Mouse (Mus musculus): ENCODE data around the gene Lrrc32.

Gene Lrrc32

DNA sequence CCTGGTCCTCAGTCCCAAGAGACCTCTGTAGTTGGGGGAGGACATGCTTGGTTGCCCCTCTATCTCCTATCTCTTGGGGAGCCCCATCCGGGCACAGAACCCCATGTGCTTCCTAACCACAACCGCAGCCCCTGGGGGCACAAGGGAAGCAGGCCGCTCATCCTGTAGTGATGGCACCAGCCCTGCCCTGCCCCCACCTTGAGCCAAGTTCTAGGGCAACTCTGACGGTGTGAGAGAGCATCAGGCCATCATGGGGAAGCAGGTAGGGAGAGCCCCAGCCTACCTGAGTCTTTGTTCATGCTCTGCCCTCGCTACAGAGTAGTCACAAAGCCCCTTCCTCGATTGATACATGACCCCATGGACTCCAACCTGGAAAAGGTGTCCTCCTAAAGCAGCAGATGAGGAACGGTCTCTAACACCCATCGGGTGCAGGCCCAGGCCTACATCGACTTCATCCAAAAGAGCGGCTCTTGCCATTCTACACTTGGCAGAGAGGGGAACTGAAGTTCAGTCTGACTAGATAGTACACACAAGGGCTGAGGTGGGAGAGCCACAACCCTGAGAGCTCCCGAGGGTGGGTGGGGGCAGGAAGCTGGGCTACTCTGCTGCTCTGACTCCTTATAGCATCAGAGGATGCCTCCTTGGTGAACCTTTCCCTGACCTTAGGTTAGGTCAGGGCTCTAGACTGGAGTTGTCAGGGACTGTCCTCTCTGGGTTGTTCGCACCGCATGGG is 519 bp upstream of the Lrrc32 start:
- no peak for DNase-seq

DNA sequence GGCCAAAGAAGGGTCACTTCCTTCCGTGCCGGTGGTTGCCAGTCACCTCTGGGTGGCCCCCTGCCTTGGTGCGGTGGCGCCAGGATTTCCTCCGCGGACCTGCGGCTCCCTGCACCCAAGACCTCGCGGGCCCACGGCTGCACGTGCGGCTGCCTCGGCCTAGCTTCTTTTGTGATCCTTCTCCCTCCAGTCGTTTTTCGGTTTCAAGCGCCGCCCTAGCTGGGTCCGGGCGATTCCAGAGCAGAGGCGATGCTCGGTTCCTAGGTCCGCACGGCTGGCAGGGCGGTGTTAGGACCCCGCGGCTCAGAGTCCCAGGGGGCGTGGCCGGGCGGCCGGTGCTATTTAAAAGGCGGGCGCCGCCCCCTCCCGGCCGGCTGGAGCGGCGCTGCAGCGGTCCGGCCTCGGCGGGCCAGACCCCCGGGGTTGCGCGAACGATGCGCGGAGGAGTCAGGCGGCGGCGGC is 571 bp downstream of the Lrrc32 start:
- DNase-seq, result peak; percentile 53

DNA sequence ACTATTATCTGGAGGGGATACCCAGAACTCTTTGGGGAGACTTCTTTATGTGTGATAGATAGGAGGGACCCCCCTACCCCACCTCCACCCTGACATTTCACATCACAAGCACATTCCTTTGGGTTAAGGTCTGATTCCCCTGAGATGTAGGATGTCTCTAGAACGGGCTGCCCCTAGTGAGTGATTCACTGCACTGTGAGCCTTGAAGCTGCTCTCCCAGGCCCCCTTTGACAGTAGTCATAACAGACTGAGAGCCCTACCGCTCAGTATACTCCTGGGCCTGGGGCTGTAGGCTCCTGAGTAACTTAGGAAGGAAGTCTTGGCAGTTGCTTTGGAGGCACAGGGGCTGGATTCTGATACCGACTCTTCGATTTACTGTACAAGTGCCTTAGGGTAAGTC is 1.2 kb downstream of the Lrrc32 start:
- no peak for DNase-seq

DNA sequence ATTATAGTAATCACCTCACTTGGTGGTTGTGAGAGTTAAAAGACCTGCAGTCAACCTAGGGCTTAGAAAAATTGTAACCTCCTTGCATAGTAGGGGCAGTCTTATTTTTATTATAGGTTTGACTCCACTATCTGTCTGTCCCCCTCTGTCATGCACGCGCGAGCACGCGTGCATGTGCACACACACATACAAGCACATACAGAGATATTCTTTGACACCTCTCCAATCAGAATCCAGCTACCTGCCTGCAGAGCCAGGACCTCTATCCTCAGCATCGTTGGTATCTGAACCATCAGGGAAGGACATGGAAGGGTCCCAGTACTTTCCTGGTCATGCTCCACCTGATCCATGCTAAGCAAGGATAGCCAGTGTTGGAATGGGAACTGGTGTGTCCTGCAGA is 1.8 kb downstream of the Lrrc32 start:
- no peak for DNase-seq

DNA sequence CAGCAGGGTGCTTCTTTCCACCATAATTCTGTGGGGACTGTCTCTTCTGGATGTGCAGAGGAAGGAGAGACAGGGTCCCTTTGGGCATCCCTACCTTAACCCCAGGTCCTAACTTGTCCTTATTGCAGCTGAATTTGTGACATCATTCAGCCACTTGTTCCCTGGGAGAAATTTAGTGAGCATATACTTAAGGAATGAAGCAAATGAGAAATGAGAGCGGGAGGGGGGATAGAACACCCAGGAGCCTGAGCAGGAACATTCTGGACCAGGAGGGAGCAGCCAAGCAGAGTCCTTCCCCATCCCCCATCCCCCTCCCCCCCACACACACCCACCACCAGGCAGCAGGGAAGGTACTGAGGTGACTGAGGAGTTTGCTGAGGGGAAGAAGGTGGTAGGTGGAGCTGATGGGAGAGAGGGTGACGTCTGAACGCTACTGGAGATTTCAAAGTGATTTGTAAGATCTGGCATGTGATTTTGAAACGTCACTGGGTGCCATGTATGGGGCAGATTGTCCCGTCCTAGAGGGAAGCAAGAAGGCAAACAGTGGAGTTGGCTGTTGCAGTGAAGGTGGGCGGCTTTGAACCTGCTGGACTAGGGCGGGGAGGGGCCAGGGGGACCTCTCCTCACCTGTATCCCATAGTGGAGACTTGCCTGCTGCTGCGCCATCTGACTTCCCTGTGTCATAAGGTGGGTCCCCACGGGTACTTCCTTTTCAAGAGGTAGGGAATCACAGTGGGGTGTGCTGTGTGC is 2.5 kb downstream of the Lrrc32 start:
- no peak for DNase-seq

DNA sequence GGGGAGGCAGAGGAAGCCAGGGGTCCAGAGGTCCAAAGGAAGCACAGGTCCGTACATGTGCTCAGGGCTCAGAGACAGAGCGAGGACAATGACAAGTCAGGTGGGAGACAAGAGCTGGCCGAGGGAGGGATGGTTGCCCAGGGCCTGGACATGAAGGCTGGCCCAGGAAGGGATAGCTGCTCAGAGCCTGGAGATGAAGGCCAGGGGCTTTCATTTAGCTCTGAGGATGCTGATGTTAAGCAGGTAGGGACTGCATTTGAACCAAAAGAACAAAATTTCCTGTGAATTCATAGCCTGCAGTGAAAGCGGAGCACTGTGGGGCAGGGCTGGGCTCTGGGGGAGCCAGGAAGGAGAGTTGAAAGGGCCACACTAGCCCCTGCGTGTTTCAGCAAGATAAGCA is 3.2 kb downstream of the Lrrc32 start:
- DNase-seq, result no peak

DNA sequence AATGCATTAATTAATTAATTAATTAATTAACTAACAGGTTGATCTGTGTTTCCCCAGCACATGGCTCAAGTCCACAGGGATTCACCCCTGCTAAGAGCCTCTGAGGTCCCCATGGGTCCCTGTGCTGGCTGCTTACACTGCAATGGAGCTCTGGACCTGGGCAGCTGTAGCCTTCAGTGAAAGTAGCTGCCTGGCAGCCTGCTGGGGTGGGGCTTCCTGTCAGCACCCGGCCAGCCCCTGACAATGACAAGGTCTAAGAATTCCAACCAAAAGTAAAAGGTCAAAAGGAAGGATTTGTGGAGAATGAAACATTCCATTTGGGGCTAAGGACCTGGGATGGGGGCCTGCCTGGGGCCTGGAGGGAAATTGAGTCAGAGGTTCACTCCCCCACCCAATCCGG is 4.2 kb downstream of the Lrrc32 start:
- peak; percentile 2 for DNase-seq

DNA sequence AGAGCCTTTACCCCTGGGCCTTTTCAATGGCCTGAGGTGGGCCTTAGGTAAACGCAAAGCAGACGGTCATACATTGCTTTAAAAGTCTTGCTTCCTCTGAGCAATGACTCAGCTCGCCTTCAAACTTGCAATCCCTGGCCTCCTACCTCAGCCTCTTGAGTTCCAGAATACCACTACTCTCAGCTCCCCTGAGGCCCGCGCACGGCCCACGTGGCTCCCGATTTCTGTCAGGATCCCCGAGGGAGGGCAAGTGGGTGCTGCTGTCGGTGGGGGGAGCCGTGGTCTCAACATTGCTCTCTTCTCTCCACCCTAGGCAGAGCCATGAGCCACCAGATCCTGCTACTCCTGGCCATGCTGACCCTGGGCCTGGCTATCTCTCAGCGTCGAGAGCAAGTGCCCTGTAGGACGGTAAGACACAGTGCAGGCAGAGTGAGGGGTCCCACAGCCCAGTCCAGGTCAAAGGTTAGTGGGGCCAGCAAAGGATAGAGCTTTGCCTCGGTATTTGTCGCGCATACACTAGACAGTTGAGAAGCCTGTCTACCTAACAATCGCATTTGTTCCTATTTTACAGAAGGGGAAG is 4.9 kb downstream of the Lrrc32 start:
- DNase-seq, result no peak

DNA sequence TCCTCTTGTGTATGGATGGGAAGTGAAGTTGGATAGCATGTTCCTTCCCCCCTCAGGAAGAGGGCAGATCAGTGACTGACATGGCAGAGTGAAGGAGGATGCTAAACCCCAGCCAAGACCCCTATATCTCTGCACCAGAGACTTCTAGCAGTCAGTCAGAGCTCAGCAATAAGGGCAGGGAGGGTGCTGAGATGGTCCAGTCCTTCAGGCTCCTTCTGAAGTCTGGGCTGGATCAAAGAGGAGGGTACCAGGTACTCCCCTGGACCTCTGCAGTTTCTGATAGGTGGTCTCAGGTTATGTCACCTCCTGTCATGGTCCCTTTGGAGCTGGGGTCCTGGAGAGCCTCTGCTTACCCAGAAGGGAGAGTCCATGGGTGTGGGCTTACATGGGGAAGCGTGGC is 6.5 kb downstream of the Lrrc32 start:
- DNase-seq, result no peak

DNA sequence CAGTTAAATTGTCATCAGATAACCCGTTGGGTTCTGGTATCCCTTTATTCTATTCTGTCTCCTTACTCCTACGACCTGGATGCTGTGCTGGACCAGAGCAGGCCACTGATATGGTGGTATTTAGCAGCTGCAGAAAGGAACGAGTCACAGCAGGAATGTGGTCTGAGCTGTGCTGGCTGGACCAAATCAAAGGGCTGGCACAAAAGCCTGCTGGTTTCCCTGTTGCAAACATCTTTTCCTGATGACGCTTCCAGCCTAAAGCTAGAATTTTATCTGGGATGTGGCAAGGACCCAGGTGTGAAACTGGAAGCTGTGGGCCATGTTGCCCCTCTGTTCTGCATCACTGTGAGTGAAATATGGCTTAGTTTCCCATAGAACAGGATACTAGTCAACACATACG is 8.4 kb downstream of the Lrrc32 start:
- no peak for DNase-seq

DNA sequence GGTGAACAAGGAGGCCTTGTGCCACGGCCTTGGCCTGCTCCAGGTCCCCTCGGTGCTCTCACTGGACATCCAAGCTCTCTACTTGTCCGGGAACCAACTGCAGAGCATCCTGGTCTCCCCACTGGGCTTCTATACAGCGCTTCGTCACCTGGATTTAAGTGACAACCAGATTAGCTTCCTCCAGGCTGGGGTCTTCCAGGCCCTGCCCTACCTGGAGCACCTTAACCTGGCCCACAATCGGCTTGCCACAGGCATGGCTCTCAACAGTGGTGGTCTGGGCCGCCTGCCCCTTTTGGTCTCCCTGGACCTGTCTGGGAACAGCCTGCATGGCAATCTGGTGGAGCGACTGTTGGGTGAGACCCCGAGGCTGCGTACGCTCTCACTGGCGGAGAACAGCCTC is 9.0 kb downstream of the Lrrc32 start:
- no peak for DNase-seq

DNA sequence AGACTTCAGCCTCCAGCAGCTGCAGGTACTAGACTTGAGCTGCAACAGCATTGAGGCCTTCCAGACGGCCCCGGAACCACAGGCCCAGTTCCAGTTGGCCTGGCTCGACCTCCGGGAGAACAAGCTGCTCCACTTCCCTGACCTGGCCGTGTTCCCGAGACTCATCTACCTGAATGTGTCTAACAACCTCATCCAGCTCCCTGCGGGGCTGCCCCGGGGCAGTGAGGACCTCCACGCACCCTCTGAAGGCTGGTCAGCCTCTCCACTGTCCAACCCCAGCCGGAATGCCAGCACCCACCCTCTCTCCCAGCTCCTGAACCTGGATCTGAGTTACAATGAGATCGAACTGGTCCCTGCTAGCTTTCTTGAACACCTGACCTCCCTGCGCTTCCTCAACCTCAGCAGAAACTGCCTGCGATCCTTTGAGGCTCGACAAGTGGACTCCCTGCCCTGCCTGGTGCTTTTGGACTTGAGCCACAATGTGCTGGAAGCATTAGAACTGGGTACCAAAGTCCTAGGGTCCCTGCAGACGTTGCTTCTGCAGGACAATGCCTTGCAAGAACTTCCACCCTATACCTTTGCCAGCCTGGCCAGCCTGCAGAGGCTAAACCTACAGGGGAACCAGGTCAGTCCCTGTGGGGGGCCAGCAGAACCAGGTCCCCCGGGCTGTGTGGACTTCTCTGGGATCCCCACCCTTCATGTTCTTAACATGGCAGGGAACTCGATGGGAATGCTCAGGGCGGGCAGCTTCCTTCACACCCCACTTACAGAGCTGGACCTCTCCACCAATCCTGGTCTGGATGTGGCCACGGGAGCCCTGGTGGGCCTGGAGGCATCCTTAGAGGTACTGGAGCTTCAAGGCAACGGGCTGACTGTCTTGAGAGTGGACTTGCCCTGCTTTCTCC is 9.8 kb downstream of the Lrrc32 start:
- DNase-seq, result peak; percentile 80

DNA sequence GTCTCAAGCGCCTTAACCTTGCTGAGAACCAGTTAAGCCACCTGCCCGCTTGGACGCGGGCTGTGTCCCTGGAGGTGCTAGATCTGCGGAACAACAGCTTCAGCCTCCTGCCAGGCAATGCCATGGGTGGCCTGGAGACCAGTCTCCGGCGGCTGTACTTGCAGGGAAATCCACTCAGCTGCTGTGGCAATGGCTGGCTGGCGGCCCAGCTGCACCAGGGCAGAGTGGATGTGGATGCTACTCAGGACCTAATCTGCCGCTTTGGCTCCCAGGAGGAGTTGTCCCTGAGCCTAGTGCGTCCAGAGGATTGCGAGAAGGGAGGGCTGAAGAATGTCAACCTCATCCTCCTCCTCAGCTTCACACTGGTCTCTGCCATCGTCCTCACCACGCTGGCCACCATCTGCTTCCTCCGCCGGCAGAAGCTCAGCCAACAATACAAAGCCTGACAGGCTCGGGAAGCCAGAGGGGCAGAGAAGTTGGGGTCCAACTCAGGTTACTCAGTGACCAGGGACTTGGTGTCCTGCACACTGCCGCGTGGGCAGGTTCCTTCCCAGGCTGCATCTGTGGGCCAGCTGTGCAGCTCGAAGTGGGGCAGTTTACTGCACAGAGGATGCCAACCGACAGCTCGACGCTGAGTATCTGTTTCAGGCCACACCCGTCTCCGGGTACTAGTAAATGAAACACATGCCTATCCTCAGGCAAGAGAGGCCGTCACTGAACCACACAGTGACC is 10.6 kb downstream of the Lrrc32 start:
- peak; percentile 55 for DNase-seq

DNA sequence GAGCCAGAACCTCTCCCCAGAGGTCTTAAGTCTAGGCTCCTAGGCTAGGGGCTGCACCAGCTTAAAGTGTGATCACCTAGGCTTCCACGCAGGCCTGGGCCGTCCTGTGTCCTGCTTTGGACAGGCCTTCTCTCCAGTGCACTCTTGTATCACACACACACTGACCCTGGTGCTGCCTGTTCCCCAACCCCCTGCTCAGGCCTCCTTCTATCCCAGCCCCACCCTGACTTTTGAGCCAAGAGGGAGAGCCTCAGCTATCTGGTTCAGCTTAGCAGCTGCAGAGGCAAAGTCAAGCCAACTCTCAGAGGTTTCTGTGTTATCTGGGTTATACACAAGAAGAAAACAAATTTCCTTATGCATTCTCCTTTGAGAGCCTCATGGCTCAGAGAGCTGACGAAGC is 11.4 kb downstream of the Lrrc32 start:
- DNase-seq, result no peak

DNA sequence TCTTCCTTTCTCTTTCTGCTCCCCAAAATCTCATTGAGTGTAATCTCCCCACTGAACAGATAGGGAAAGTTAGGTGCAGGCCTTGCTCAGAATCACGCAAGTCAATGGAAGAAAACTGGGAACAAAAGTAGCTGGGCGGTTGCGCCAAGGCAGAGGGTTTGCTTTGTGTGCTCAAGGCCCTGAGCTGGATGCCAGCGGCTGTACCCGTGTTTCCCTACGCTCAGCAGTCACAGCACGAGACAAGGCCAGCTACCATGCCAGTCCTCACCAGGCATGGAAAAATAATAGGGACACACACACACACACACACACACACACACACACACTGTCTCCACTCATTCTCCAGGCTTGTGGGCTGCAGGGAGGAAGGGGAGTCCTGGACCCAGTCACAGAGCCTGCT is 12.0 kb downstream of the Lrrc32 start:
- DNase-seq, result no peak

DNA sequence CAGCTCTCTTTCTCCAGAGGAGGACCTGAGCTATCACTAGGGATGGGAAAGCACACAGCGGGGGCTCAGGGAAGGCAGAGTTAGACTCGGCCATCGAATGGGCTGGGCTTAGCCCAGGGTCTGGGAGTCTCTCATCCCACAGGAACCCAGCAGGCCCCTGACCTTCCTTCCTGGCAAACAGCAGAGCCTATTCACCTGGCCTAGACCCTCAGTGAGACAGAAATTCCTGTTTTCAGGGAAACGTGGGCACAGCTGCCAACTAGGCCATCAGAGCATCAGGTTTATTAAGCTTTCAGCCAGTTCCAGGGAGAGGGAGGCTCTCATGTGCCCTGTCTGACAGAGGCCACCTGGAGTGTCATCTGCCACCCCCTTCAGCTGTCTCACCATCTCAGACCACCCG is 13.8 kb downstream of the Lrrc32 start:
- no peak for DNase-seq

DNA sequence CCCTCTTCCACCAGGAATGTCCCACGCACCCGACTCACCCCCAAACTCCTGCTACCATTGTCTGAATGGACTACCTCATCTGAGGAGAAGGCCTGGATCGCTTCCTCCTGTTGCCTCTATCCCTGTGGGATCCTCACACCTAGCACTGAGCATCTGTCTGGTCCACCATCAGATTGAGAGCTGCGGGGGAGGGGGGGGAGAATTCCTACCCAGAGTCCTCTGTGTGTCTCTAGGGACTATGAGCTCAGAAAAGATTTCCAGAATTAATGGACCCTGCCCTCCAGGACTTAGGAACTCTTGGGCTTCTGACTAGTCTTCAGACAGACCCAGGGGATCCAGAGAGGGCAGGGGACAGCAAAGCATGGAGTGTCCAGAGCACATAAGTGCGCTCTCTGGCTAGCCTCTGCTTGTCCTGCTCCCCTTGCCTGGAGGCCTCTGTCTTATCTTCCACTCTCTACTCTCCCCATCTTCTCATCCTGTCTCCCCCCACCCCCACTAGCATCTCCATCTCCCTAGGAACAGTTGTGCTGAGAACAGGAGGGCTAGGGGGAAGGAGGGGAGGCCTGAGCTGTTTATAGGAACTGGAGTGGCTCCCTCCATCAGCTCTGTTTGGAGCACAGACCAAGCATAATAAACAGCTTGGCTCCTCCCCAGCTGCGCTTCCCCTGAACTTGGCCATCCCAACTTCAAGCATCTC is 15.0 kb downstream of the Lrrc32 start:
- DNase-seq, result no peak

DNA sequence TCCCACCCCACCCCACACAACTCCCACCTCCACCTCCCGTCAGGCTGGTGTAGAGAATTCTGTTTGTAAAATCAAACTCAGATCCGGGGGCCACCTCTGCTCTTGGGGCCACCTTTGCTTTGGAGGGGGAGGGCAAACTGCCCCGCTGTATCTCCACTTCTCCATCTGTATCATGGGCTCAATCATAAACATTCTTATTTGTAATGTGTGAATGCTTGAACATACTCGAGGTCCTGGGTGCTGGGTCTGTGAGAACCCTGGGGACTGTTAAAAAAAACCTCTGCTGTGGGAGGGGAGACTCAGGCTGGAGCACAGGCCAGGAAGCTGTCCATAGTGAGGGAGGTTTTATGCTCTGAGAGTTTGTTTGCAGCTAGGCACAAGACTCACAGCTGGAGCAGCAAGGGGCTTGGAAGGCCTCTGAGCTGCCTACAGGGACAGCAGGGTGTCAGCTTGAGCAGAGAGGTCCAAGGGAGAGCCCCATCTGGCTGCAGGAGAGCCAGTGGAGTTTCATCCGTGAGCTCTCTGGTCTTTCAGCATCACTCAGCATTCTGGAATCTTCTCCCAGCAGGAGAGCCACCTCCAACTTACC is 15.7 kb downstream of the Lrrc32 start:
- no peak for DNase-seq

DNA sequence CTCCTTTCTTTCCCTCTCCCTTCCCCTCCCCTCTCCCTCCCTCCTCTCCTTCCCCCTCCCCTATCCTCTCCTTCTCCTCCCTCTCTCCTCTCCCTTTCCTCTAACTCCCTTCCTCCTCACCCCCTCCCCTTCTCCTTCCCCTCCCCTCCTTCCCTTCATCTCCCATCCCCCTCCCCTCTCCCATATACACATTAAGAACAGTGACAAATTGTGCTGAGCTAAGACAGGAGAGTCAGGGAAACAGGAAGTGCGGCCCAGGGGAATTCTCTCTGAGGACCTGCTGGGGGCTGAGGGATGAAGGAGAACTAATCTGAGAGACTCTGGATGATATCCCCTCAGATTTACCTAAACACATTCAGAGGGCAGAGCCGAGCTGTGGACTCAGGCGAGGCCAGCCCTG is 16.6 kb downstream of the Lrrc32 start:
- DNase-seq, result no peak

DNA sequence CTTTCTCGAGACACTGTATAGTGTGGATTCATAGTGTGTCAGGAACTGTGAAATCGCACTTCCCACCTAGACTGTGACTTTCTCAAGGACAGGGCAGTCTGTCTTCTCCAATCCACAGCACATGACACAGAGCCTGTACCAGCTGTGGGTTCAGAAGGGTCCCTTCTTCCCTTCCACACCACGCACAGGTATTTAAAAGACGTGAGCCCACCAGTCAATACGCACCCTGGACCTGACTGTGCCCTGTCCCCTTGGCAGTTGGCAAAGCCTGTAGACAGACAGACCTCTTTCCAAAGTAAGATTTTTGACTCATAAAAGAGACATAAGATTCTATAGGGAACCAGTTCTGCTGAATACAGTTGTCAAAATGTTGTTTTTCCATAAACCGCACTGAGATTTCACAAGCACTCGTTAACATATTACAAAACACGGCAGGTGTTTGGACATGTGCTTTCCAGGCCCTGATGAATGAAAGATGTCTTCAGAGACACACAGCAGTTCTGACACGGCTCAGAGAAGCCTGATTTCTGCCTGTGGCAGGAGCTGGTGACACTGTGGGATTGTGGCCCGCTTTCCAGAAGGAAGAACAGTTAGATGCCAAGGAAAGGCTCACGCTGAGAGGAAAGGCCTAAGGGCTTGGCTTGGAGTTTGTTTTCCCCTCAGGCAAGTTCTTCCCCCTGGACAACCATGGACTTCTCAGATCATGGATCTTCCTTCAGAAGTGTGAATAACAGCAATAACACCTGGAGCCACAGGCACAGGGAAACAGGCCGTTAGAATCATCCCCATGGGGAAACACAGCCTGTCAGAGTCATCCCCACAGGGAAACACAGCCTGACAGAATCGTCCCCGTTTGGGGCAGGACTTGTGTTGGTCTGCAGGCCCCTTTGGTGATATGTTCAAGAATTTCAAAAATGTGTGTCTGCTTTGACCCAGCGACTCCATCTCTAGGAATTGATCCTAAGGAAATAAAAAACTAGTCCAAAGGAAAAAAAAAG is 22.2 kb downstream of the Lrrc32 start:
- DNase-seq, result no peak
